Mouse (Mus musculus): ENCODE results near the gene Il1rl2. TPM values are rescaled to one million over a fixed set of nuclear protein-coding genes. Genes with fewer than 3 reads are reported as not detected.

Il1rl2 gene
- total RNA-seq, 4 experiments from 2014 or later = 0.31 to 2.0 (median 1.2) TPM

DNA sequence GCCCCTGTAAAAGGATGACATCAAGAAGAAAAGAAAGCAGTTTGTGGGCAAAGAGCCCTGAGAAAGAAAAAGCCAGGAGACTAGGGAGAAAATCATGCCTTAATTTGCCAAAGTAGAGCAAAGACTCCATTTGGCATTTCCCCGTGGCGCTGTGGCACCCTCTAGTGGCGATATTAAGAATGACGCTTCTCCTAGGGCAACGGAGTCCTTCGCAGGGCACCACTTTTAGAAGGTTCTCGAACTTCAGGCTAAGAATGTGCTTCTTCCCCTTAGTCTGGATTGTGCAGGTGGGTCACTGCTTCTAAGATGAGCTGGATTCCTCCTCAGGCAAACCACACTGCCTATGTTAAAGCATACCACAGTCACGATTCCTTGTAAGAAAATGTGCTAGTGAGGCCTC lies 54.4 kb downstream of the Il1rl2 start:
- DNase-seq (ENCODE audit: low spot score in 2 of 2) = peak in 1 of 2 experiments; percentile 54

DNA sequence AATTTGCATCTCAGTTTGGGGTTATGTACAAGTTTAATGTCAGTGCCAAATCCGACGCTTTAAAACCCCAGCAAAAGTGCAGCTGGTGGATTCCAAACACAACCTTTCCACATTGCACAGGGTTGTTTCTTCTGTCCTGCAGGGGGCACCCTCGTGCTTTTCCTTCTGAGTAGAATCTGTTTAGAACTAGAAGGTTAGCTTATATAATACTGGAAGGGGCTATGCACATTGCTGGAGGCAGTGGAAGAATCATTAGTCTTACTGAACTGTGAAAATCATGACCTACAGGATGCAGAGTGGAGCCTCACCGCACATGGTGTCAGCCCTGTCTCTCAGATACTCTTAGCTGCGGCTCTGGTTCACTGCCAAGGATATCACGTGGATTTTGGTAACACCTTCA lies 55.7 kb downstream of the Il1rl2 start:
- DNase-seq (ENCODE audit: low spot score in 2 of 2) = peak; percentile 36 to 76

DNA sequence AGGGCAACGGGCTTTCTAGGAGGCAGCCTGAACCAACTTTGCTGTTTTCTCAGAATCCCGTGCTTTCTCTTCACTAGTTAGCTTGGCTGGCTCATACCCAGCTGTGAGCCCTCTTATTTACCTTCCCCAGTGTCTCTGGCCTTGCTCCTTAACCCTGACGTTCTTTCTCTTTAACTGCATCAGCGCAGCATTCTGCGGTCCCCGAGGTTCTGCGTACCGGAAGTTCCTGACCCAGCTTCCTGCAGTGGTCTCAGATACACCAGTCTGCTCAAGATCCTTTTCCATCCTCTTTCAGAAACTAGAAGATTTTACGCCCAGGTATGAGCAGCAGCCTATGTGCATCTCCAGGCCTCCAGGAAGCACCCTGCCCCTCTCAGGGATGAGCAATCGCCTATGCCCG lies 56.6 kb downstream of the Il1rl2 start:
- DNase-seq (ENCODE audit: low spot score in 2 of 2) = no peak

DNA sequence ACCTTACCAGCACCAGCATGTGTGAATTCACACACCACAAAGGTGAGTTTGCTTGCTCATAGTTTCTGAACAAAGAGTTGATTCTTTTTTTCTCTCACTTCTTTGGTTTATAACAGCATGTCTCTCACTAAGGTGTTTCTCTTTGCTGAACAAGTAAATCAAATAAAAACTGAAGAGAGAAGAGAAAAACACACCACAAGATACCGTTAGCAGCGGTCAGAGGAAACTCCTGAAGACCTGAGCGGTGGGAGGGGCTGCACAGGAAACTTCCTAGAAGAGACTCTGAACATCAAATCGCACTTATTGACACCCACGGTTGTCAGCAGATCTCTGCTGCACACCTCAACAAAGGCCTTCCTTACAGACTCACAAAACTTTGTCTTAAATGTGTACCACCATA lies 58.4 kb downstream of the Il1rl2 start:
- no peak for DNase-seq (ENCODE audit: low spot score in 2 of 2)

DNA sequence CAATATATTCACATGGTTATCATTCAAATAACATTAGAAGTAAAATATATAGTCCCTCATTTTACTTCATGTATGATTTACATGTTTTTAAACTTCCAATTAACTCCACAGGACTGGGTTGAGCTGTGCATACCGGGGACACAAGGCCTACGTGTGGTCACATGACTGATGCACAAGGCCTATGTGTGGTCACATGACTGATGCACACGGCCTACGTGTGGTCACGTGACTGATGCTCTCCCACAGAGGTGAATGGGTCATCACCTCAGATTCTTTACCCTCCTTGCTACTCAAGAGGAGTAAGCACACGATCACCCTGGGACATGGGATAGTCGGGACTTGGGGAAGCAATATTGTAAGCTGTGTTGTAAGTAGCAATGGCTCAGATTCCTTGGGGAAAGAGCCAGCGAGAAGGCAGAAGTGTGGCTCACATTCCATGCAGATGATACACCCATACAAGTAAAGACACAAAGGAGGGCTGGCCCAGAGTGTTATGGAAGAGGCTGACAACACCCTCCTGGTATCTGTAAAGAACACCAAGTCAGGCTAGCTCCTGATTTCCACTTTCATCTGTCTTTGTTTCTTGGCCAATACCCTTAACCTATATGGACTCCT lies 60.6 kb downstream of the Il1rl2 start:
- no peak for DNase-seq (ENCODE audit: low spot score in 2 of 2)

DNA sequence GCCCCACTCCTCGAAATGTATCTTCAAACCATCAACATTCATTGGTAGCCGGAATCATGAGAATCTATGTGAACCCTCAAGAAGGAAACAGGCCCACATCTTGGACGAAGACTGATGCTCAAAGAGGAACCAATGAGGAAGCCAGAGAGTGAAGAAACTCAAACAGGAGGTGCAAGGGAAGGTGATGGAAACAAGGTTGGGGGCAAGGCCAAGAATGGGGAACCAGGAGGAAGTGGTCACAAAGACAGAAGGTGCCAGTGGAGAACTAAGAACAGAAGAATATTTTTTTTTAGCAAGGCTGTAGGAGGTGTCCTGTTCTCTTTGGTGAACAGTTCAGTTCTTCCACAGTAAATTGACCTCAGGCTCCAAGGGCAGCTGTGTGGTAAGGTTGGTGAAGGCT lies 67.0 kb downstream of the Il1rl2 start:
- DNase-seq (ENCODE audit: low spot score in 2 of 2) = no peak

DNA sequence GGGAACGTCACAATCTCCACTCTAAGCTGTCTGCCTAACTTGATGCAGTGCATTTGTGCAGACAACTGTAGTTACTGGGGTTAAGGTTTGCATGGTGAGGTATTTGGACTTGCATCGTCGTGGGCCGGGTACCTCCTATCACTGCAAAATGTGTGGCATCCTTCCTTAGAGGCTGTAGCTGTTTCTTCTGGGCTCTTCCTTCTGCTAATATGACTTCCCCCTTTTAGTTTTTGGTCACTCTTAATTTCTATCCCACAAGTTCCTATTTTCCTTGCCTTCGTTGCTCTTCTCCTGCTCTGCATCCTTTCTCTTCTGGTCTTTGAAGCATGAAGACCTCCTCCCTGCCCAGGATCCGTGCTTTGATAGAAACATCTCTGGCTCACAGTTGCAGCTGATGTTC lies 68.1 kb downstream of the Il1rl2 start:
- no peak for DNase-seq (ENCODE audit: low spot score in 2 of 2)

DNA sequence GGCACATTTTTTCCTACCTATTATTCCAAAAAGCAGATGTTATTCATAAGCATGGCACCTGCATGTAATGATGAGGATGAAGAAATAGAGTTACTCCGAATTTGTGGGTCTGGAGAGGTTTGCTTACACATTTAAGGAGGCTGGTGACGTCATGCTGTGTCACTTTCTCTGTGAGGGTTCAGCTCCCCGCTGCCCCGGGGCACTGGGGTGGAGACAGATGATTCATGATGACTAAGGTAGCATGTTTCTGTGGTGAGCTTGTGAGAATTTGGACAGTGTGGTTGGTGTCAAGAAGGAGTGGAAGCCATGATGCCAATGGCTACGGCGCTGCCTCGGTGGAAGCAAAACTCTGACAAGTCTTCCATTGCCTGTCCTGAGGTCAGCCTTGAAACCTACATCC lies 68.8 kb downstream of the Il1rl2 start:
- DNase-seq (ENCODE audit: low spot score in 2 of 2) = no peak

DNA sequence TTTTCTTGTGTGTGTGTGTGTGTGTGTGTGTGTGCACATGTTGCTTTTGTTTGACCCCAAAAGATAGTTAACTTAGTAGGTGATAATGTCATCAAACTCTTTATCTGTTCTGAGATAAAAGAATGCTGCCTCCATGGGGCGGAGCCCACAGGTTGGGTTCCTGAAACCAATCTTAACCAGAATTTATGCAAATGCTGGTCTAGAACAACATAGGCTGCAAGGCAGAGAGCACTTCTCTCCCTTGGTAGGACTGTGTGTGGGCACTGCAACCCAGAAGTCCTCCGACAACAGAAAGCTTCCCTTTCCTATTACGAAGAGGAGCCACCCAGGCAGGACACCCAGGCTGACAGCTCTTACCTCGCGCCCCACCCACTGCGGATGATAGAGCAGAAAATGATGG lies 75.2 kb downstream of the Il1rl2 start:
- no peak for DNase-seq (ENCODE audit: low spot score in 2 of 2)

DNA sequence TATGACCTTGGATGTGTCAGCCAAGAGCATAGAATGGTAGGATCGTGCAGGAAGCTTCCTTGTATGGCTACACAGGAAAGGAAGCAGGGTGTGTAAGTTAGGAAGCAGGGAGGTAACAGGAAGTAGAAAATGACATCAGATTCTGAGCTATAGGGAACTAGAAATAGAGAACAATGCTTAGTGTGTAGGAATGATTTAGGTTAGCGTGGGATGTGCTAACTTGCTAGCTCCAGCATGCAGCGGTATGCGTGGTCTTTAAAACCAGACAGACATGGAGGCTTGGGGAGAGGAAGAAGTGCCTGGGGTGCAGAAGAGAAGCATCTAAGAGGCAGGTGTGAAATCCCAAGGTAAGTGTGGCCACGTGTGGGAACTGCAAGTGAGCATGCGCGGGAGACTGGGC lies 80.3 kb downstream of the Il1rl2 start:
- DNase-seq (ENCODE audit: low spot score in 2 of 2) = no peak

DNA sequence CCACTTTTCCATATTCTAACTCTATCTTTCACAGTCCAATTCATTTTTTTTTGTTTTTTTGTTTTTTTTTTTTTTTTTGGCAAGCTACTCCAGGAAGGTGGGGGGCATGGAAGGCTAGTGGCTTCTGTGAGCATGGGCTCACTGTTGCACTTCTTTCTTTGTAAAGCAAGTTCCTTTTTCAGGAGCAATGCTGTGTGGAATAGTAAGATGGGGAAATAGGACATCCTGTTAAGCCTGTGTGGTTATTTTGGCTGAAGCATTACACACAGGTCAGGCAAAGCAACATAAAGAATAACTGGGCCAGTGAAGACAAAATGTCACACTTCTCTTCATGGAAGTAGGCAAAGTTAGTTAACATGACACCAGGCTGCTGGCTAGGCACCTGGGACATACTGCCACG lies 85.5 kb downstream of the Il1rl2 start:
- DNase-seq (ENCODE audit: low spot score in 2 of 2) = no peak

DNA sequence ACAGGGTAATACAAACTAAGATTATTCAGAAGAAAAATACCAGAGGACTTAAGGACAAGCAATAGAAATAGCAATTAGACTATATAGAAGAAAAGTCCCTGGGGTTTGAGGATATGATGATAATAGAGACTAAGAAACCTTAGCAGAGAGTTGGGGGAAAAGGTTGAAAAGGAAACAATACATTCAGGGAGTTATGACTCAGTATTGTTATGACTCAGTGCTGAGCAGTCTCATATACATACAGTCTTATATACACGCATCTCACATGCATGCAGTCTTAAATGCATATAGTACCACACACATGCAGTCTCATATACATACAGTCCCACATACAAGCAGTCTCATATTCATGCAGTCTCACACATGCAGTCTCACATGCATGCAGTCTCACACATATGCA lies 88.6 kb downstream of the Il1rl2 start:
- DNase-seq (ENCODE audit: low spot score in 2 of 2) = no peak

DNA sequence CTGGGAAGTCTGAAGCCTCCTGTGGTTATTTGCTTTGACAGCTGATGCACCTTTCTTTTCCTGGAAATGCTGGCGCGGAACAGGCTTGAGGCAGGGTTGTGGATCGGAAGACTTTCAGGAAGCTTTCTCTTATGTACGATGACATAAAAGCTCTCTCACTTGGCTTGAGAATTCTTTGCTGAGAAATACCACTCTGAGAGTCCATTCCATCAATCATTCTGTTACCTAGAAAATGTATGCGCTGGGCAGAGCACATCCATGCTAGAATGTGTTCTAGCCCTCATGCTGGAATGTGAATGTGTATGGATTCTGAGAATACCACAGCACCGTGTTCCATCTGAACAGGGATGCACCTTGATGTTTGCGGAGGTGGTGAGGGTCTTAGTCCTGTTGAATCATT lies 89.9 kb downstream of the Il1rl2 start:
- DNase-seq (ENCODE audit: low spot score in 2 of 2) = no peak

DNA sequence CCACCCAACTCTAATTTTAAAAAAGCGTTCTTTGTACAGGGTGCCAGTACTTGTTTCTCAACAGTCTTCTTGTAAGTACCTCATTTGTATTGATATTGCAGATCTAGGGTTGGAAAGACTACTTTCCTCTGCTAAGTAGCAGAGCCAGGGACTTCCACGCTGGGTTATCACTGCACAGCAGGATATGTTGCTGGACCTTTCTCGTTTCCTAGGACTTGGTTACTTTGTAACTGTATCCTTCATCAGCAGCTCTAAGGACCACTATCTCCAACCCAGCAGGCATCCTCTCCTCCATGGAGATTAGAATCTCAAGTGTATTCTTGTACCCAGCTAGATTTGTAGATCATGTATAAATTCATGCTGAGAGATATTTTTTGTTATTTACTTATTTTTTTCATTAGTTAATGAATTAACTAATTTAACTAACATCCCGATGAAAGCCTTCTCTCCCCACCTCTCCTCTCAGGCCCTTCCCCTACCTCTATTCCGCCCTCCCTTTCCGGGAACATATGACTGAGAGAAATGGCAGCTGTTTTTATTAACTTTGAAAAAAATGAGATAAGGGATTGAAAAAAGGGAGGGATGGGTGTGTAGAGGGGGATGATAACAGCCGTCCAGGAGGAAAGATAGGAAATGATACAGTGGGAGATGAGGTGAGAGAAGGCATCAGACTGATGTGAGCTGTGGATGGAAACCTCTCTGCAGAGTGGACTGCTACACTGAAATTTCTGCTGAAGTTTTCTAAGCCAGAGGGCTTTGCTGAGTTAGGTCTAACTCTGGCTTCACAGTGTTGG lies 90.7 kb downstream of the Il1rl2 start:
- DNase-seq (ENCODE audit: low spot score in 2 of 2) = no peak

DNA sequence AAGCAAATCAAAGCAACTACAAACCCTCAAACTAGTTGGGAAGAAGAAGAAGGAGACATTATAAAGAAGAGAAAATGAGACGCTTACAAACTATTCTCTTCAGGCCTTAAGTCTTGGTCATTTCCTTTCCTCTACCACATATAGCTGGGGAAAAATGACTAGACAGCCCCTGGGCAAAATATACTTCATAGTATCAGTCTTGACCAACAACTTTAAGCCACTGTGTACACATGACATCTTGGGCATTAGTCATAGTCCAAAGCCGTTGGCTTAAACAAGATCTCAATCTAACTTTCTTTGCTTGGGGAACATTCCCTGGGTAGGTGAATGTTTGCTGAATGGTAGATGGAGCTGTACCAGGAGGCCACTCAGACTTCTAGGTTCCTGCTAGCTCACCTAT lies 92.6 kb downstream of the Il1rl2 start:
- no peak for DNase-seq (ENCODE audit: low spot score in 2 of 2)

Other genes with a start within 250 kb of the Il1rl2 start
- 1 to 10 TPM; 5.8 to 9.7 (median 8.1) TPM for gene Il1r1, start 99.5 kb upstream of the Il1rl2 start, total RNA-seq (2022)
- gene Il1rl1, start 105.0 kb downstream of the Il1rl2 start, total RNA-seq (2022) = 1 to 10 TPM in 1 of 4 experiments, under 1 TPM in 2, not detected in 1; 0.50 to 1.6 (median 0.94) TPM
- gene Il18r1, start 140.9 kb downstream of the Il1rl2 start, total RNA-seq (2022) = not detected
- gene Il18rap, start 190.8 kb downstream of the Il1rl2 start, total RNA-seq (2022) = under 1 TPM in 3 of 4 experiments, not detected in 1; 0.12 to 0.56 (median 0.23) TPM

Data from layer of hippocampus, adult 8-10 months (tissue).